Mouse (Mus musculus): ENCODE data around the gene Arl6ip6.

GRCm38 (mm10) chr2:53213493-53213892 lies 22.0 kb downstream of the Arl6ip6 start:
- TF ChIP-seq CTCF (IDR thresholded peaks at IDR 0.05; ENCODE audit: borderline replicate concordance, insufficient read depth, low read length) (no peak), POLR2A (IDR thresholded peaks at IDR 0.05; ENCODE audit: low read depth, low read length) (no peak)
